Mouse (Mus musculus) forelimb bud, embryonic 11.5 days (tissue): Measurements from ENCODE around the gene Dph1.

Experiments
- DNase-seq: peaks from one replicate; pipeline ENCODE4 v3.0.0-alpha.2; 2012; ENCODE audit warnings: low read depth, low spot score

The Dph1 gene

DNA sequence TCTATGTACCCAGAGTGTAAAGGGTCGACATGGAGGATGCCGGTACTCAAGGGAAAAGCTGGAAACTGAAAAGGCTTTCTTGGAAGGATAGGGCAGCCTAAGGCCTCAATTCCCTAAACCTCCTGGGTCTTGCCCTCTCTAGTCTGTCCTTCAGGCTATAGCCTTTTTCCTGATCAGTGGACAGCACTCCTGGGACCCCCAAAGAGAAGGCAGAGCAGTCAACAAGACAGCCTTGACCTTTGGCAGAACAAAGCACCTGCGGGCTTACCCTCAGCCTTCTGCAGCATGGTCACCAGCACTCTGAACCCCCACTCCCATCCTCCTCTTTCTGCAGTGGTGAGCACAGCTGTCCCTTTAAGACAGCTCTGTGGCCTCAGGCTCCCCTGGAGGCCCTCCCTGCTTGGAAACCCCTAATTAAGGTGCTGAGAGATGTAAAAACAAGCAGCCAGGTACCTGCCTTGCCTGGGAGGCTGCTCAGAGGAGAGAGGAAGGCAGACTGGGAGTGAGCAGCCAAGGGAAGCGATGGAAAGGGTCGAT is at the start of gene Dph1:
TSS of gene Dph1 (minus strand) at position 337 of the 537 bp plus-strand sequence.
- no peak for DNase-seq

DNA sequence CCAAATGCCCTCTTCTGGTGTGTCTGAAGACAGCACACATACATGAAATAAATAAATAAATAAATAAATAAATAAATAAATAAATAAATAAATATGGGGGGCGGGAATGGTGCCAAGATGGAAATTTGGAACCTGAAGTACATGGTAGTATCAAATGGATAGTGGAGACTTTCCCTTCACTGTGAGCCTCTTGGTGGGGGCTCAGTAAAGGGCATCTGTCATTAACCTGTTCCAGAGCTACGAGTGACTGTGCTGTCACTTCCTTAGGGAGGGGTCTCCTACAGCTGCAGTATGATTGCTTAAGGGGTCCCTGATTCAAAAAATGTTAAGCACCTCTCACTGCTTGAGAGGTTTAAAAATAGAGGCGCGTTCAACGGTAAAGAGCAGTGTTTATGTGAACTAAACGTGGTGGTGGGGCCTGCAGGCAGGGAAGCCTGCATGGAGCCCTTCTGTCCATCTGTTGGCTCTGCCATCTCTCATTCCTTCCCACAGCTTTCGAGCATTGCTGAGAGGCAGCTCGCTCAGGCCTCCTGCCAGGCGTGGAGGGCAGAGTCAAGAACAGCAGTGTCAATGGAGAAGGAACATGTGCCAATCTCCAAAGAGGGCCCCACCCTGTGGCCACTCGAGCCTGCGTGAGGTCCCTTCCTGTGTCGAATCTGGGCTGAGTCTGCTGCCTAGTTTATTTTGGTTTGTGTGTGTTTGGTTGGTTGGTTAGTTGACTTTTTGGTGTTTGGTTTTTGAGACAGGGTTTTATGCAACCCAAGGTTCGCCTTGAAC is 49.3 kb upstream of the Dph1 start:
- DNase-seq, result no peak

DNA sequence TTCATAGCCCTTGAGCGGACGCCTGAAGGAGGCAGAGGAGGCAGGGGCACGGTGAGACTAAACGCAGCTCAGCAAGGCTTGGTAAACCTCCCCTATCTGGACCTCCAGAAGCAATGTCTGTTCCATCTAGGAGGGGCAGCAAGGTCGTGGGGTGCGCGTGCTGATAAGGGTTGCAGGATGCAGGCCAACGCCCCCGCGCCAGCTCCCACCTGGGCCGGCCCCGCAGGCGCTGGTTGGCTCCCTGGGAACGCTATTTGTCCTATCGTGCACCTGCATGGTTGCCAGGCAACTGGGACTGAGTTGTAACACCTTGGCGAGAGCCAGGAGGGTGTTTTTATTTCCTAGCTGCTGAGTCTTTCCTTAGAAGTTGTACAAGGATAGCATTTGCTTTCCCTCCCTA is 43.7 kb upstream of the Dph1 start:
- DNase-seq, result no peak

DNA sequence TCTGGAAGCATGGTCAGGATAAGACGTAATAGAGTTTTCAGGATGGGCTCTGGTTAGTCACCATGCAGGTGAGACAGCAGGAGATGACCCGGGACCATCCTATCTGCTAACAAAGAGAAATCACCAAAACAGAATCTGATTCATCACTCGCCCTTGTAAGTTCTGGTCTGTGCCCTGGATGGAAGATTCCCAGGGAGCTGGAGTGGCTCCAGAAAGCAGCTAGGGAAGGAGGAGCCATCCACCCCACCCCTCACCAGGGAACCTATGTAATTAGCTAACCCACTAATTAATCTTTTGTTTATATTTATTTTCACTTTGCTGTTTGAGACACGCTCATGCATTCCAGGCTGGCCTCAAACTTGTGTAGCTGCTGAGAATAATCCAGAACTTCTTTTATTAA is 41.4 kb upstream of the Dph1 start:
- DNase-seq, result no peak

- DNase-seq, result peak; percentile 72
Measured at GRCm38 (mm10) chr11:75231756-75232155, 40.7 kb upstream of the Dph1 start.

GRCm38 (mm10) chr11:75230272-75230760 is 39.3 kb upstream of the Dph1 start:
- no peak for DNase-seq

DNA sequence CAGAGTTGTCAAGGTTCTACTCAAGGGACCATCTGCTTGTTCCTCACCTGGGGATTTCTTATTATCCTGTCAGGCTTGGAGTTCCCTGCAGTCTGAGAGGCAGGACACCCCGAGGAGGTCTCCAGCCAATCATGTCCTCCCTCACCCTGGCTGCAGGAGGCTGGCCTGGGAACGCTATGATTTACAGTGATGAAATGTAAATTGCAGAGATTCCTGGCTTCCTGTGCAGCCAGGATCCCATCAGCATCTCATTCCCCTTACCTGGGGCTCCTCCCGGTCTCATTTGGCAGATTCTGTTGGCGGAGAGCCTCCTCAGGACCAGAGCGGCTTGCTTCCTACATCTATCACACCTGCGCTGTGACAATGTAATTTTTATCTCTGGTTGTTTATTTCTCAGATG is 38.2 kb upstream of the Dph1 start:
- DNase-seq, result no peak

GRCm38 (mm10) chr11:75227632-75228031 is 36.6 kb upstream of the Dph1 start:
- DNase-seq, result no peak

- no peak for DNase-seq
Measured at GRCm38 (mm10) chr11:75224835-75225234, 33.8 kb upstream of the Dph1 start.

- DNase-seq, result no peak
Measured at GRCm38 (mm10) chr11:75224062-75224461, 33.0 kb upstream of the Dph1 start.

DNA sequence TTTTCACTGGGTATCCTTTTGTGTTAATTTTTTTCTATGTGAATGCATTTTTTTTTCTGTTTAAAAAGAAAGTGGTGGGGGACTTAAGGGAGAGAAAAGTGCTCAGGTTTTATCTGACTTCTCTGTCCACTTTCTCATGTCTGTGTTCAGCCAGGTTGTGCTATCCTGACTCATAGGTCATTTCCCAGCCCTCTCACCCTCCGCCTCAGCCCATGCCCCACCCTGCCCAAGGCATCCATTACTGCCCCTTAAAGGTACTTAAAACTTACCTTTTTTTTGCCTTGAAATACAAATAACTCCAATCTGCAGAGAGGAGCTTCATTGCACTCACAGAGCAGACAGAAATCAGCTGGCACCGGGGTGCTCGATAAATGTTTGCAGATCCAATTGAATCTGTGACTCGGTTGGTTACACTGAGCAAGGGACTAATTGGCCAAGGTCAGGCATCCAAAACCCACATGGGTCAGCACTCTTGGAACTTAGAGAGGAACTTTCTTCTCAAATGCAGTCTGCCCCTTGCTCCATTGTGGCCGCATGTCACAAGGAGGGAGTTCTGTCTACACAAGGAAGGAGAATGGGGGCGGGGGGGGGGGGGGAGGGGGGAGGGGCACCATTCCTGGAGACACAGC is 29.6 kb upstream of the Dph1 start:
- no peak for DNase-seq

- no peak for DNase-seq
Measured at GRCm38 (mm10) chr11:75220115-75220514, 29.1 kb upstream of the Dph1 start.

DNA sequence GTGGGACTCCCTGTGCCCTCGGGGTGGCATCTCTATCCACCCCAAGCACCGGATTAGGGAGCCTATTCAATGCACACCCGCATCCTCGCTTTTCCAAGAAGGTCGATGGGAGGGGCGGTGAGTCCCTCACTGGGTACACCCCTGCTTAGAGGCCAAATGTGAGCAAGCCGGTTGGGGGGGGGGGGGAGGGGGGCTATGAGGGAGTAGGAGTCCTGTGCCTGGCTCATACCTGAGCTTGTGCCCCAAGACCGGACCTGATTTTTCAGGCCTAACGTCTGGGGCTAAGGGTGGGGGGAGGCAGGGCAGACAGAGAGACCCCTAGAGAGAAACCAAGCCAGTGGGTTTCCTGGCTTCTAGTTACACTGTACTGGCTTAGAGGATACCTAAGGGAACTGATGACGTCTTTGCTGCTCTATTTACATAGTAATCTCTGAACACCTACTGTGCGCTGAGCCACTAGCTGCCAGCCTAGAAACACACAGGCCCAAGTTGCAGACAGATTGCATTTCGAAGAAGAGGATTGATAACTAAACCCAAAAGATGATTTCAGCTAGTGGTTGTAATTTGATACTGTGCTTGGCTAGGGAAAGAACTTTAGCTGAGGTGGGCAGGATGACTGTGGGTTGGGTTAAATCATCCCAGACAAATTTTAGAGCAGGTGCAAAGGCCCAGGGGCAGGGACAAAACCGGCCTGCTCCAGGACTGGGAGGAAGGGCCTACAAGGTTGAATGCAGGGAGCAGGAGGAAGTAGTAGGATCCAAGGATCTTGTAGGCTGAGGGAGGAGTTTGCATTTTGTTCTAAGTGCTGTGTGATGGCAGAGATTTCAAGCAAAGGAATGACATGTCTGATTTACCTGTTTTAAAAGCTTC is 23.3 kb upstream of the Dph1 start:
- DNase-seq, result no peak

DNA sequence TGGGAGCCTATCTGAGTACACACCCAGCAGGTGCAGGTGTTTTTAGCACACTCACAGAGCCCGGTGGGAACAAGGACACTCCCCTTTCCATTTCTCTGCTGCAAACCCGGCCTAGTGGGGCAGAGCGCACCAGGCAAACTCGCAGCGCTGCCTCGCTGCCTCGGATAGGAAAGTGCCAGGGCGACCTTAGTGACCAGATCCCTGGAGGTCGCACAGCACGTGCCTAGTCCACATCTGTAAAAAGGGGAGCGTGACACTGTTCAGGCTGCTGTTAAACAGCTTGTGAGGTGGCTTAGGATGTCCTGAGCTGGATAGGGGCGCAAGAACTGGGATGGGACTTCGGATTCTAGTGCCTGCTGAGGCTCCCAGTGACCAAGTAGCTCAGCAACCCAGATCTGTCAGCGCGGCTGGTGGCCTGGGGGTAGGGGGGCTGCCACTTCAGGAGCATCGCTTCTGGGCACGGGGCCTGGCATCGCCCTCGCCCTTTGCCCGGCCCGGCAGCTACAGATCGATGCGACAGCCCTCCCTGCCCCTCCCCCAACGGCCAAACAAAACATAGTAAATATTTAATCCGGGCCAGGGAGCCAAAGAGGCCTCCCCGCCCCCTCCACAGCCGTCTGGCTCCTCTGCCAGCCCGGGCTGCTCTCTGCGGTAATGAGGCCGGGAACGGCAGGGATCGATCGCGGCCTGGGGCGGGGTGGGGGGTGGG is 22.5 kb upstream of the Dph1 start:
- DNase-seq, result no peak

DNA sequence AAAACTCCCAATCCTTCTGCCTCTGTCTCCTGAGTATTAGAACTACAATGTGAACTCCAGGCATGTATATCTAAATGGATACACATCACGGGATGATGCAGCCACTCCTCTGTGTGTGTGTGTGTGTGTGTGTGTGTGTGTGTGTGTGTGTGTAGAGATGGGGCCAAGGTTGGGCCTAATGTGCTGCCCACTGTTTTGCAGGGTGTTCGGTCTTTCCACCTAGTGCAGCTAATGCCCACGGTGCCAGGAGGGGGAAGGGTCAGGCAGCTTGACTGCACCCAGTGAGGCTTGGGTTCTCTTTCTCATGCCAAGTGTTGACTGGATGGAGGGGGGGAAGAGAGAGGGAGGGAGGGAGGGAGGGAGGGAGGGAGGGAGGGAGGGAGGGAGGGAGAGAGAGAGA is 21.8 kb upstream of the Dph1 start:
- DNase-seq, result no peak

DNA sequence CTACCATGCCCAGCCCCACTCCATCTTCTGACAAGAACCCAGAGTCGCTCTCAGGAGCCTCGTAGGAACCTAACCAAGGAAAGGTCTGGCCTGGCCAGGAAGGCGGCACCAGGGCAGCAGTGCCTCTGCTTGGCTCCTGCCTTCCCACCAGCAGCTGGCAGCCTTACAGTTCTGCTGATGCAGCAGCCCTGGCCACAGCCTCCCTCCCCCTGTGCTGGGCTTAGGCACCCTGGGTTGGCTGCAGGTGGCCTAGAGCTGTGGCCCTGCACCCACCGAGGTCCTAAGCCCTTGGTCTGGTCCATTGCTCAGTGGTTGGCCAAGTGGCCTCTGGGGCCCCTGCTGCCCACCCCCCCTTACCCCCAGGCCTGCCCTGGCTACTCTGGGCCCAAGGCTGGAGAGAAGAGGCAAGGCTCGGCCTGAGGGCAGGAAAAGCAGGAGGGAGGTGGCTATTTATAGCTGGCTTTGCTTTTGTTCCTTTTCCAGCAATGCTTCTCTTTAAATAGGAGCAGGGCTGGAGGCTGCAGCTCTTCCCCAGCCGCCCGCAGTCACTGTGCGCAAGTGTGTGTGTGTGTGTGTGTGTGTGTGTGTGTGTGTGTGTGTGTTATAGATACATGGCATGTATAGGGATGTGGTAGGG is 21.1 kb upstream of the Dph1 start:
- DNase-seq, result no peak

GRCm38 (mm10) chr11:75210755-75211154 is 19.7 kb upstream of the Dph1 start:
- no peak for DNase-seq

DNA sequence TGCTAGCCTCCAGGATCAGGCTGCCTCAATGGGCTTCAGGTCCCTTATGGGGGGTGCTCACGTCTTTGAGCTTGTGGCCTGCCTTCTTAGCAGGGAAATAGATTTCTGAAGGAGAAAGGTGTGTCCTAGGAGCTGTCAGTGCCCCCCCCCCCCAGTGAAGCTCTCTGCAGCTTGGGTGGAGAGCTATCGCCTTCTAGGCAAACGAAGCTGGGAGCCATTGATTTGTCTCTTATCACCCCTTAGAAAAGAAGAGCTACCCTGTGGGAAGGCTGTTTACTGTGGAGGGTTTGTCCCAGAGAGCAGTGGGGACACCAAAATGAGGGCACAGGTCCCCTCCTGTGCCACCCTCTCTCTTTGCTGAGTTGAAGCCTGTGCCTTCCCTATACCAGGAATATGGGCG is 19.1 kb upstream of the Dph1 start:
- no peak for DNase-seq

- no peak for DNase-seq
Measured at GRCm38 (mm10) chr11:75209363-75209762, 18.3 kb upstream of the Dph1 start.

DNA sequence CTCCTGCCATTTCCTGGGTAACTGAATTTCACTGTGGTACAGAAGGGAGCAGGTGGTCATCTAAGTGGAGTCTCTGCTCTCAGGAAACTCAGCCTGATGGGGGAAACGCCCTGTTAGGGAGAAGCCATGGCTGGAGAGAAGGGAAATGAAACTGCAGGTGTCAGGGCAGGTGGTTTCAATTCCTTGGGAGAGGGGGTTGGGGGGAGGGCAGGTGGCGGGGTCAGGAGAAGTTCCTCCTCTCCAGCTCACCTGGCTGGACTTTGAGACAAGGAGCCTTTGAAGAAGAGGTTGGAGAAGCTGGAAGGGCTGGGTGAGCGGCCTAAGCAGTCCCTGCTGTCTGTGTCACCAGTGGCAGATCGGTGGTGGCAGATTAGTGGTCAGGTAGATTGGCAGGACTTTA is 15.3 kb upstream of the Dph1 start:
- no peak for DNase-seq

- no peak for DNase-seq
Measured at GRCm38 (mm10) chr11:75204472-75204871, 13.4 kb upstream of the Dph1 start.
